ENCODE assay signal across 12 mouse cellular contexts in the genomic region with DNA sequence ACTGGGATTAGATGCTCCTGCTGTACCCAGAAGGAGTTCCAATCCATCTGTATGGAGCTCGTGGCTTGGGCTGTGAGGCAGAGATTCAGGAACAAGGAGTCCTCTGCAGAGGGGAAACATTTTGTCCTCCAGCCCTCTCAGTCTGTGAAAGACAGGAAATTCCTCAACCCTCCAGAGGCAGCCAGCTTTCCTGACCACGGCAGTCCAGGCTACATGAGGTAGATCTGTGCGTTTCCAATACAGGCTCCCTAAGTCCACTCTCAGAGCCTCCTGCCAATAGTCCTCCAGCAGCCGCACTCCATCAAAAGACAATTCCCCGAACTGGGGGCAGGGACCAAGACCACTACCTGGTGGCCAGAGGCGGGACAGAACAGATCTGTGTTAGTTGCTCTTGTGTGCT.
DNase-seq lines count a peak whose midpoint lies in the region; ATAC-seq lines count a peak whose summit lies in the region.
"Had no signal": no experiment of that assay in that cellular context is flagged by ENCODE, and none has a peak within 500 bp of the region (broad histone marks: within the 10 kb centered on the region; RNA-seq: fewer than 3 reads in every experiment).

No protein-coding gene starts in this region.

- no peak overlapping the region for H3K4me2 ChIP-seq in embryonic facial prominence, embryonic 13.5 days
- H3K4me2 ChIP-seq in hindbrain, embryonic 16.5 days (ENCODE audit: low read length): no peak overlapping the region
- H3K4me2 ChIP-seq in limb, embryonic 13.5 days (replicated peaks): no peak overlapping the region; the same call in 1 of the 2 replicates
- H3K4me2 ChIP-seq: hindbrain, embryonic 15.5 days had no signal

- DNase-seq in 3T3-L1 (ENCODE audit: low read depth, low spot score): peak; percentile 64
- no peak for DNase-seq in cerebellum, postnatal 4 days (ENCODE audit: low spot score in 2 of 2)
- no peak for DNase-seq in urinary bladder, postnatal 36 days (ENCODE audit: low spot score in 2 of 2)
- DNase-seq: cerebellum, adult 18-20 months had no signal

- H3K36me3 ChIP-seq in embryonic facial prominence, embryonic 13.5 days: no peaks in the 10 kb centered on the region; the same call in 1 of the 2 replicates
- H3K36me3 ChIP-seq in hindbrain, embryonic 16.5 days (ENCODE audit: control insufficient read depth, insufficient read depth, low read length): no peaks in the 10 kb centered on the region
- H3K36me3 ChIP-seq in limb, embryonic 13.5 days: no peaks in the 10 kb centered on the region
- H3K36me3 ChIP-seq: hindbrain, embryonic 15.5 days had no signal

- no peak for ATAC-seq in embryonic facial prominence, embryonic 13.5 days (ENCODE audit: insufficient number of reproducible peaks, insufficient read depth, low FRiP score, low TSS enrichment, low read depth)
- ATAC-seq in hindbrain, embryonic 16.5 days: no peak
- ATAC-seq in limb, embryonic 13.5 days (ENCODE audit: low FRiP score, low read depth): peak; percentile 48; the same call in 1 of the 2 replicates
- no peak for ATAC-seq in erythroblast, adult 5-6 weeks (replicated peaks; ENCODE audit: low FRiP score, poor library complexity, severe bottlenecking)
- no peak for ATAC-seq in CD4-positive, CD25-positive, alpha-beta regulatory T cell, adult 4 months
- ATAC-seq: midbrain, embryonic 16.5 days; Patski had no signal

- H3K4me1 ChIP-seq in embryonic facial prominence, embryonic 13.5 days: peaks cover 19% of the 10 kb centered on the region
- no peaks in the 10 kb centered on the region for H3K4me1 ChIP-seq in hindbrain, embryonic 16.5 days (ENCODE audit: control insufficient read depth, insufficient read depth, low read depth, low read length)
- peaks cover 28% of the 10 kb centered on the region for H3K4me1 ChIP-seq in limb, embryonic 13.5 days
- H3K4me1 ChIP-seq: hindbrain, embryonic 15.5 days had no signal

- 50% methylated on average over 6 of the region's 6 CpGs for WGBS in embryonic facial prominence, embryonic 13.5 days
- 75% methylated on average over 6 of the region's 6 CpGs for WGBS in hindbrain, embryonic 16.5 days
- WGBS in limb, embryonic 13.5 days: 45% methylated on average over 6 of the region's 6 CpGs

- no peak overlapping the region for H3K9ac ChIP-seq in embryonic facial prominence, embryonic 13.5 days
- no peak overlapping the region for H3K9ac ChIP-seq in hindbrain, embryonic 16.5 days (ENCODE audit: low read depth, low read length)
- H3K9ac ChIP-seq in limb, embryonic 13.5 days: no peak overlapping the region
- H3K9ac ChIP-seq: hindbrain, embryonic 15.5 days had no signal

- H3K4me3 ChIP-seq in embryonic facial prominence, embryonic 13.5 days: no peak overlapping the region
- no peak overlapping the region for H3K4me3 ChIP-seq in hindbrain, embryonic 16.5 days (ENCODE audit: low read length)
- H3K4me3 ChIP-seq in limb, embryonic 13.5 days: no peak overlapping the region
- H3K4me3 ChIP-seq: hindbrain, embryonic 15.5 days had no signal

- H3K27me3 ChIP-seq in embryonic facial prominence, embryonic 13.5 days: no peaks in the 10 kb centered on the region
- no peaks in the 10 kb centered on the region for H3K27me3 ChIP-seq in hindbrain, embryonic 16.5 days (replicated peaks; ENCODE audit: control insufficient read depth, insufficient read depth, low read length)
- no peaks in the 10 kb centered on the region for H3K27me3 ChIP-seq in limb, embryonic 13.5 days
- H3K27me3 ChIP-seq: hindbrain, embryonic 15.5 days; Patski had no signal

- H3K9me3 ChIP-seq in embryonic facial prominence, embryonic 13.5 days: no peaks in the 10 kb centered on the region
- H3K9me3 ChIP-seq in hindbrain, embryonic 16.5 days (ENCODE audit: control insufficient read depth, low read length): no peaks in the 10 kb centered on the region
- no peaks in the 10 kb centered on the region for H3K9me3 ChIP-seq in limb, embryonic 13.5 days
- H3K9me3 ChIP-seq: hindbrain, embryonic 15.5 days had no signal

- peak overlapping the region; percentile 24; the same call in 1 of the 2 replicates for H3K27ac ChIP-seq in embryonic facial prominence, embryonic 13.5 days
- 0 out of 2 replicates have a peak overlapping the region, but pooled peaks have one; percentile 11 for H3K27ac ChIP-seq in hindbrain, embryonic 16.5 days (ENCODE audit: low read depth, low read length)
- H3K27ac ChIP-seq in limb, embryonic 13.5 days: peak overlapping the region; percentile 82
- H3K27ac ChIP-seq: hindbrain, embryonic 15.5 days had no signal

Comparison
In these comparisons a context has a peak if more than half of its experiments do, and no peak if none do; other contexts are left out.
1. H3K27ac ChIP-seq: peak in every context shown above with its lines; median percentile 82 in limb, embryonic 13.5 days; 24 in embryonic facial prominence, embryonic 13.5 days; 11 in hindbrain, embryonic 16.5 days.